Mouse (Mus musculus): ENCODE results near the gene Cacna2d1. TPM values are rescaled to one million over a fixed set of nuclear protein-coding genes. Genes with fewer than 3 reads are reported as not detected.

Gene Cacna2d1
- polyA plus RNA-seq, 1 experiment, result 1.7 TPM

DNA sequence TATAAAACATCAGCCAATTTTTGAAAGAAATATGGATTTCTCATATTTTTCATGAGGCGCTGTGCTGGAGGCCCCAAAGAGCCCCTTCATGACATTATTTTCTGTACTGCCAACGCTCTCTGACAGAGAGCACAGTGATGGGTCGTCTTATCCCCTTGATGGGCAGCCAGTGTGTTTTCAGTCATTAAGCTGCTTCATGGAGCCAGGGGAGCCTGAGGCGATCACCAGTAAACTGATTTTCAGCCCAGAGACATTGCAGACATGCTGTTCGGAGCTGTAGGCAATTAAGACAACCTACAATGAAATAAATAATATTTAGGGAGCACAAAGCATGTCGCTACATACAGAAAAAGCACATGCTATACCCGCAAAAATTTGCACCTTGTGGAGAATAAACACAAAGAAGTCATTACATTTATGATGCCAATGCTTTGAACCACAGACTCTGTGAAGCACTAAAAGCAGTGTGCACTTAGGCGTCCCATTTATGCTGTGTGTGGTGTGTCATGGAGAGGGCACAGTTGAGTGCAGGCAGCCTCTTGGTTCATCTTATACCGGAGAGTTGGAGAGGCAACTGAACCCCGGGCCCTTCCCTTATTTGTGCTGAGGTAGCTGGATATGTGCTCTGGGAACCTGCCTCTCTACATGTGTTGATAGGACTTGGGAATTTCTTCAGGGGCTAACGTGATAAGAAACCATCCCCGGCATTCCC lies 57.1 kb downstream of the Cacna2d1 start:
- no peak overlapping the region for H3K4me3 ChIP-seq (replicated peaks; ENCODE audit: control insufficient read depth, low read depth, low read length)
- H3K27ac ChIP-seq (ENCODE audit: control insufficient read depth, insufficient read depth, low read depth, low read length, poor library complexity), result no peak overlapping the region
- no peak for TF ChIP-seq POLR2A (IDR thresholded peaks at IDR 0.05; ENCODE audit: borderline replicate concordance, control insufficient read depth, low read depth, low read length)
- TF ChIP-seq CTCF (IDR thresholded peaks at IDR 0.05; ENCODE audit: control insufficient read depth, insufficient read depth, low read length), result no peak
- no peaks in the 10 kb centered on the region for H3K4me1 ChIP-seq (ENCODE audit: control insufficient read depth, insufficient read depth, low read length)
- WGBS, result 79% methylated on average over 12 of the region's 12 CpGs

DNA sequence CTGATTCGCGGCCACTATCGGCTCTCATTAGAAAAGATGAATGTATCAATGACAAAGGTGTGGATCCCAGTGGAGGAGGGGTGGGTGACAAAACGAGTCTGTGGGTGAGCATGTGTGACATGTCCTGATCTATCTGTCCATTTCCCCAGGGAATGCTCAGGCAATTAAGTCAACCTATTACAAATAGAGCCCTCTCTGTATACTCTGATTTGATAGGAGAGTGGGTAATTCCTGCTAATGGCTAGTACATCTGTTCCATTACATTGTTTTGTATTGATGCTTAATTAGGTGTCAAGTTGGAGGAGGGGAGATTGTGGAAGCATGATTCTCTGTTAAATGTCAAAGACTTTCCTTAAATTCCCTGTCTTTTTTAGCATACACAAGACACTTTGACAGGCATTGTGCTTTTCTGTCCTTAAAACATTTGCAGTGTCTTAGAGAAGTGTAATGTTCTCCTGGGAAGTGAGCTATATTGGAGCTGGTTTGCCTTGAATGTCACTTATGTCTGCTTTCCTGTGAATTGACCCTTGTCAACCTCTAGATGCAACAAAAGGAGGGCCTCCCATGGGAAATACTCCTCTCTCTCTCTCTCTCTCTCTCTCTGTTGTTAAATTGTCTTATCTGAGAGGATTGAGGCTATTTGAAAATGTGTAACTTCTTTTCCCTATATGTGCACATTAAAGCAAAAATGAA lies 58.9 kb downstream of the Cacna2d1 start:
- no peak for TF ChIP-seq POLR2A (IDR thresholded peaks at IDR 0.05; ENCODE audit: borderline replicate concordance, control insufficient read depth, low read depth, low read length)
- H3K4me3 ChIP-seq (replicated peaks; ENCODE audit: control insufficient read depth, low read depth, low read length), result no peak overlapping the region
- H3K27ac ChIP-seq (ENCODE audit: control insufficient read depth, insufficient read depth, low read depth, low read length, poor library complexity), result no peak overlapping the region
- H3K4me1 ChIP-seq (ENCODE audit: control insufficient read depth, insufficient read depth, low read length), result no peaks in the 10 kb centered on the region
- WGBS, result 75% methylated on average over 4 of the region's 4 CpGs

DNA sequence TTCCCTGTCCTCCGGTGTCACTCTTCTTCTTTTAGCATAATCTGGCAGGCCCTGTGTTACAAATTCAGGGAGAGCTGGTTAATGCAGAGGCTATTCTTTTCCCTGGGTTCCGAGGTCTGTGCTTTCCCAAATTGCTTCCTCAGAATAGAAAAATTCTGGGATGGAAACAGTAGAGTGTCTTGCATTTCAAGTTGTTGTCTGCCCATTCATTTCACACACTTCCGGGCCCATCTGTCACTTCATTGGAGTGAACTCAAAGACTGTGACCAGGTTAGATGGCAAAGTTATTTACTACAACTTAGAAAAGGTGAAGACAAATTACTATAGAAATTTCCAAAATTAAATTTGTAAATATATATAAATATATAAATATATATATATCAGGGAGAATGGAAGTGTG lies 62.7 kb downstream of the Cacna2d1 start:
- 83% methylated on average over 3 of the region's 3 CpGs for WGBS
- Histone ChIP-seq H3K27ac (ENCODE audit: control insufficient read depth, insufficient read depth, low read depth, low read length, poor library complexity) (no peak overlapping the region), H3K4me3 (replicated peaks; ENCODE audit: control insufficient read depth, low read depth, low read length) (no peak overlapping the region), H3K4me1 (ENCODE audit: control insufficient read depth, insufficient read depth, low read length) (no peaks in the 10 kb centered on the region)
- TF ChIP-seq CTCF (IDR thresholded peaks at IDR 0.05; ENCODE audit: control insufficient read depth, insufficient read depth, low read length) (no peak), POLR2A (IDR thresholded peaks at IDR 0.05; ENCODE audit: borderline replicate concordance, control insufficient read depth, low read depth, low read length) (no peak)

DNA sequence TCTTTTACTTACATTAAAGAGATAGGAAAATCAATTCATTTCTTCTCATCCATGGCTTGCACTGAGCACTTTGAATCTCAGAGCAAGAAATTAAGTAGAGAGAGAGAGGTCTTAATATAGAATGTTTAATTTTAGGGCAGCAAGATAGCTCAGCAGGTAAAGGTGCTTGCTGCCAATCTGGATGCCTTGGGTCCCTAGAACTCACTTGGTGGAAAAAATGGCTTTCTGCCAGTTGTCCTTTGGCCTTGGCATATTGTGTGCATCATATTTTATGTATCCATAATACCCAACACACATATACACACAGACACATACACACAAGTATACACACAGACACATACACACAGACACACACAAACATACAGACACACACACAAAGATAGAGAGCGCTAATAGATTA lies 63.3 kb downstream of the Cacna2d1 start:
- H3K4me3 ChIP-seq (replicated peaks; ENCODE audit: control insufficient read depth, low read depth, low read length), result no peak overlapping the region
- H3K27ac ChIP-seq (ENCODE audit: control insufficient read depth, insufficient read depth, low read depth, low read length, poor library complexity), result no peak overlapping the region
- WGBS, result 89% methylated on average over 1 of the region's 1 CpGs
- TF ChIP-seq POLR2A (IDR thresholded peaks at IDR 0.05; ENCODE audit: borderline replicate concordance, control insufficient read depth, low read depth, low read length) (no peak), CTCF (IDR thresholded peaks at IDR 0.05; ENCODE audit: control insufficient read depth, insufficient read depth, low read length) (no peak)
- H3K4me1 ChIP-seq (ENCODE audit: control insufficient read depth, insufficient read depth, low read length), result no peaks in the 10 kb centered on the region

DNA sequence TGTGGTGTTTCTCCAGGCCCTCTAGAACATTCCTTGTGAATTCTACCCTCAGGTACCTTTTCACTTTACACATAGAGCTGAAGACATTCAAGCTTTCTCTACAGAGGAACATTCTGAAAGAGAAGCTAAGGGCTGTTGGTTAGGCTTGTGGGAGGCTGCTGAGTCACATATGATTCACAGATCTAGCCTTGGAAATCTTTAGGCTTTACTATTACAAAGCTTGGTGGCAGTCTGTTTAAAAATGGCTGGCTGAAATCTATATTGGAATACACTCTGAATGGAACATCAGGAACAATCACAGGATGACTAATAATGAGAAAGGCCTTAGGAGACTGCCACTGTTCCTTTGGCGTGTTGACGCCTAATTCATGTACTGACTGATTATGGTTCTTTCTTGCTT lies 66.4 kb downstream of the Cacna2d1 start:
- no peaks in the 10 kb centered on the region for H3K4me1 ChIP-seq (ENCODE audit: control insufficient read depth, insufficient read depth, low read length)
- H3K27ac ChIP-seq (ENCODE audit: control insufficient read depth, insufficient read depth, low read depth, low read length, poor library complexity), result no peak overlapping the region
- H3K4me3 ChIP-seq (replicated peaks; ENCODE audit: control insufficient read depth, low read depth, low read length), result no peak overlapping the region
- 87% methylated on average over 2 of the region's 2 CpGs for WGBS
- TF ChIP-seq POLR2A (IDR thresholded peaks at IDR 0.05; ENCODE audit: borderline replicate concordance, control insufficient read depth, low read depth, low read length) (no peak), CTCF (IDR thresholded peaks at IDR 0.05; ENCODE audit: control insufficient read depth, insufficient read depth, low read length) (no peak)

DNA sequence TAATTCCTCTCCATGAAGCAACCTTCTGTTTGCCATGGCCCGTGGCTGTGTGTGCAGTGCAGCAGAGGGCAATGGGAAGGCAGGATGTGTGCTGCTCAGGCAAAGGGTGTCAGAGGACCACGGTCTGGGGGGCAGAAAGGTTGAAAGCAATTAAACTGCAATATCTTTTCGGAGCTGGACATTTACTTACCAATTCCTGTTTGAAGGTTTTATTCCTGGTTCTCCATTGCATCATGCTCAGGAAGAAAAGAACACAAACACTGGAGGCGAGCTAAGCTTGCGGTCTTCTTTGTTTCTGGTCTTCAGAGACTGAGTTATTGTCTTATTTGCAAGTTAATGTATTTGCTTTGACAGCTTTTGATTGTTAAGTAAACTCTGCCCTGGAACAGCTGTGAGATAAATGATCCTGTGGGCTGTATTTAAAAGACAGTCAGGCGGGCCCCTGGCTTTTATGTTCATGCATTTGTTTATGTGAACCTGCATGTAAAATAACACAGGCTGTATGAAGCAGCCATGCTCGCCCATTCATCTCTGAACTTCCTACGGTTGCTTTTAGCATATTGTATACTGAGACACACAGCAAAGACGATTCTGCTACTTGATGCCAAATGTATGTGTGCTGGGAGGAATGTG lies 68.1 kb downstream of the Cacna2d1 start:
- TF ChIP-seq POLR2A (IDR thresholded peaks at IDR 0.05; ENCODE audit: borderline replicate concordance, control insufficient read depth, low read depth, low read length) (no peak), CTCF (IDR thresholded peaks at IDR 0.05; ENCODE audit: control insufficient read depth, insufficient read depth, low read length) (no peak)
- H3K4me1 ChIP-seq (ENCODE audit: control insufficient read depth, insufficient read depth, low read length), result no peaks in the 10 kb centered on the region
- 54% methylated on average over 9 of the region's 9 CpGs for WGBS
- no peak overlapping the region for H3K27ac ChIP-seq (ENCODE audit: control insufficient read depth, insufficient read depth, low read depth, low read length, poor library complexity)
- no peak overlapping the region for H3K4me3 ChIP-seq (replicated peaks; ENCODE audit: control insufficient read depth, low read depth, low read length)

DNA sequence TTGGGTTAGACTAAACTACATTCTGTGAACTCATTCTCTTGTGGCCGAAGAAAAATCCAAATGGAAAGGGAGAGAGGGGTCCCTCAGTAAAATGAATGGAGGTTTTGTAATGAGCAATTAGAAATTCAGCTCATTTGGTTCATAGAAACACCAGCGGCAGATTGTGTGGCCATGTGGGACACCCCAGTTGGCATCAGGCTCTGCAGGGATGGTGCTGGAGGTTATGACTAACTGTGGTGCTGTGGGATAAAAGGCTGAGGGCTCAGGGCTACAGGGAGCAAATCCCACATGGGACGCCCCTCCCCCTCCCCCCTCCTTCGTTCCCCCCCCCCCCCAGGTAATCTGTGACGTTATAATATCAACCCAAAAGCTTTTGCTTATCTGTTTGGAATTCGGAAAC lies 69.8 kb downstream of the Cacna2d1 start:
- WGBS, result 76% methylated on average over 5 of the region's 6 CpGs
- Histone ChIP-seq H3K27ac (ENCODE audit: control insufficient read depth, insufficient read depth, low read depth, low read length, poor library complexity) (no peak overlapping the region), H3K4me1 (ENCODE audit: control insufficient read depth, insufficient read depth, low read length) (no peaks in the 10 kb centered on the region), H3K4me3 (replicated peaks; ENCODE audit: control insufficient read depth, low read depth, low read length) (no peak overlapping the region)
- TF ChIP-seq CTCF (IDR thresholded peaks at IDR 0.05; ENCODE audit: control insufficient read depth, insufficient read depth, low read length) (no peak), POLR2A (IDR thresholded peaks at IDR 0.05; ENCODE audit: borderline replicate concordance, control insufficient read depth, low read depth, low read length) (no peak)

DNA sequence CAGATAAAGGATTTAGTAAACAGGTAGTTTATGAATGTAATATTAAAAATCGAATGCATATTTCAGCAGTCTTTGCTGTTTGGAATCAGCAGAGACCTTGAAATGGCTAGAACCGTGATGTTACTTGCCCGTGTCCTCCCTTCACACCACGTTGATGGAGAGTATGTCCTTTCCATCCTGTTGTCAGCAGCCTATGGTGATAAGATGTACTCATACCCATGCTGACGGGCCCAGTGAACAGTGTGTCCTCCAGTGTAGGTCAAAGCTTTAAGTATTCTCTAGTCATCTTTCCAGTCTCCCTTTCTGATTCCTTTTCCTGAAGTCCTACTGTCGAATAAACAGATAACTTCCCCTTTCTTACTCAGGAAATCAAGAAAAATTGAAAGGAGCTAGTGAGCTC lies 72.5 kb downstream of the Cacna2d1 start:
- H3K4me3 ChIP-seq (replicated peaks; ENCODE audit: control insufficient read depth, low read depth, low read length), result no peak overlapping the region
- WGBS, result 66% methylated on average over 6 of the region's 6 CpGs
- H3K27ac ChIP-seq (ENCODE audit: control insufficient read depth, insufficient read depth, low read depth, low read length, poor library complexity), result no peak overlapping the region
- TF ChIP-seq POLR2A (IDR thresholded peaks at IDR 0.05; ENCODE audit: borderline replicate concordance, control insufficient read depth, low read depth, low read length) (no peak), CTCF (IDR thresholded peaks at IDR 0.05; ENCODE audit: control insufficient read depth, insufficient read depth, low read length) (no peak)
- no peaks in the 10 kb centered on the region for H3K4me1 ChIP-seq (ENCODE audit: control insufficient read depth, insufficient read depth, low read length)
